ENCODE assay signal across 11 mouse cellular contexts in genomic region chr4:24621422-24622187, GRCm38 (mm10).
DNase-seq lines count a peak whose midpoint lies in the region; ATAC-seq lines count a peak whose summit lies in the region.
"Had no signal": no experiment of that assay in that cellular context is flagged by ENCODE, and none has a peak within 500 bp of the region (broad histone marks: within the 10 kb centered on the region; RNA-seq: fewer than 3 reads in every experiment).

No protein-coding gene starts in this region.

- H3K27me3 ChIP-seq in heart, embryonic 10.5 days (ENCODE audit: insufficient read depth, poor library complexity, severe bottlenecking): no peaks in the 10 kb centered on the region

- peaks cover 8% of the 10 kb centered on the region; the same call in 1 of the 2 replicates for H3K4me1 ChIP-seq in heart, embryonic 10.5 days

- peak; percentile 50 for DNase-seq in heart, adult 11 months
- no peak for DNase-seq in heart, embryonic 10.5 days (ENCODE audit: low spot score)
- DNase-seq in cerebellum, adult 18-20 months: peak; percentile 35 to 42
- DNase-seq in frontal cortex, postnatal 36 days (ENCODE audit: low spot score in 2 of 2): peak; percentile 44 to 65
- DNase-seq in left cerebral cortex, postnatal 4 days: peak; percentile 29
- no peak for DNase-seq in gastrocnemius, adult 18-20 months (ENCODE audit: low spot score)
- DNase-seq in gastrocnemius, adult 8-10 months (ENCODE audit: low spot score in 2 of 2): no peak
- DNase-seq: kidney, postnatal 4 days; lung, adult 2 months had no signal

- no peak for ATAC-seq in granulocyte monocyte progenitor cell, adult 5-6 weeks (replicated peaks; ENCODE audit: poor library complexity, severe bottlenecking)

- intact Hi-C loops in left cerebral cortex, postnatal 4 days (cut with DNase I): no loop called here

- H3K36me3 ChIP-seq in heart, embryonic 10.5 days: no peaks in the 10 kb centered on the region

- 67% methylated on average over 9 of the region's 9 CpGs for WGBS in heart, embryonic 10.5 days

- H3K9me3 ChIP-seq in heart, embryonic 10.5 days: no peaks in the 10 kb centered on the region

- H3K4me3 ChIP-seq in heart, embryonic 10.5 days: no peak overlapping the region
- H3K4me3 ChIP-seq: erythroblast, embryonic 14.5 days had no signal

- no peak overlapping the region for H3K27ac ChIP-seq in heart, embryonic 10.5 days

Comparison
In these comparisons a context has a peak if more than half of its experiments do, and no peak if none do; other contexts are left out.
1. DNase-seq: peak in heart, adult 11 months (single experiment), cerebellum, adult 18-20 months (2 of 2), frontal cortex, postnatal 36 days (2 of 2) and left cerebral cortex, postnatal 4 days (single experiment); none in heart, embryonic 10.5 days (single experiment), gastrocnemius, adult 18-20 months (single experiment) and gastrocnemius, adult 8-10 months (0 of 2).